Mouse (Mus musculus): ENCODE measurements around the gene Ica1l.

DNA sequence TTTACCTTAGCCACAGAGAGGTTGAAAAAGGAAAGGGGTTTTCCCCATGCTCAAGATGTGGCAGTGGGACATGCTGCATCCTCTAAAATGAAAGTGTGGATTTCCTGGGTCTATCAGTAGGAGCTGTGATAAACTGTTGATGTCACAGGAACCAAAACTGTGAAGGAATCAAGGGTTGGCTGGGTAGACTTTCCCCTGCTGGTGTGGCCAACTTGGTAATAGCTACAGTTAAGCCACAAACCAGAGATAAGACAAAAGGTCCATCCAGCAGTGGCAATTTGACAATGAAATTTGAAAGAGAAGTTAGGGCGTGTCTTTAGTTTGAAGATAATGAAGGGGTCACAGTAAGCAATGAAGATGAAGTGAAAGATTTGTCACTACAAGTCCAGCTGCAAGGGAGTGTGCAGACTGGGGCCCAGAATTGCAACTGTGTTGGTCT lies 25.9 kb downstream of the Ica1l start:
- TF ChIP-seq CTCF (IDR thresholded peaks at IDR 0.05; ENCODE audit: borderline replicate concordance, extremely low read depth, insufficient read depth, insufficient read length): no peak
- TF ChIP-seq POLR2A (IDR thresholded peaks at IDR 0.05; ENCODE audit: borderline replicate concordance, extremely low read depth, insufficient read depth, insufficient read length, poor library complexity, severe bottlenecking): no peak
